Mouse (Mus musculus) midbrain, embryonic 11.5 days (tissue): ENCODE results near the gene Ptgs1. TPM values are rescaled to one million over a fixed set of nuclear protein-coding genes. Genes with fewer than 3 reads are reported as not detected.

Experiments
- ATAC-seq: fragments of 200-750 bp; cut with Nextera tagmentation; 2 replicates; pipeline ENCODE4 v1.8.0; 2017; ENCODE audit warnings: moderate TSS enrichment, moderate library complexity; ENCODE audit not compliant: low FRiP score
- DNase-seq: peaks from one replicate; pipeline ENCODE4 v3.0.0; 2015; ENCODE audit warnings: low spot score; ENCODE audit errors: missing footprints
- H3K27ac ChIP-seq: fragments of 300-500 bp; sonication (generic); 2 replicates; pipeline ENCODE4 v1.5.1; 2014; ENCODE audit warnings: low read depth, low read length
- H3K27me3 ChIP-seq: fragments of 300-500 bp; sonication (generic); 2 replicates; pipeline ENCODE4 v1.6.1; 2014; ENCODE audit warnings: mild to moderate bottlenecking, low read length, moderate library complexity, mixed read lengths; ENCODE audit not compliant: control insufficient read depth, insufficient read depth
- H3K36me3 ChIP-seq: fragments of 300-500 bp; sonication (generic); 2 replicates; pipeline ENCODE4 v1.6.1; 2014; ENCODE audit warnings: mild to moderate bottlenecking, low read length, moderate library complexity, mixed read lengths; ENCODE audit not compliant: control insufficient read depth, insufficient read depth
- H3K4me1 ChIP-seq: fragments of 300-500 bp; sonication (generic); 2 replicates; pipeline ENCODE4 v1.6.1; 2014; ENCODE audit warnings: low read length; ENCODE audit not compliant: control insufficient read depth, insufficient read depth
- H3K4me2 ChIP-seq: fragments of 300-500 bp; sonication (generic); 2 replicates; pipeline ENCODE4 v1.6.1; 2014; ENCODE audit warnings: mild to moderate bottlenecking, moderate library complexity
- H3K4me3 ChIP-seq: fragments of 300-500 bp; sonication (generic); 2 replicates; pipeline ENCODE4 v1.5.1; 2014; ENCODE audit warnings: low read depth, low read length
- H3K9ac ChIP-seq: fragments of 300-500 bp; sonication (generic); 2 replicates; pipeline ENCODE4 v1.6.1; 2014; ENCODE audit warnings: low read length
- H3K9me3 ChIP-seq: fragments of 300-500 bp; sonication (generic); 2 replicates; pipeline ENCODE4 v1.6.1; 2016; ENCODE audit warnings: low read length; ENCODE audit not compliant: control insufficient read depth
- WGBS: fragments of 180-500 bp; shearing (Covaris S2); extraction: QIAGEN DNeasy Blood & Tissue Kit; methylation state at CpG from one replicate; pipeline ENCODE4 v1.1.7; 2014; 5-methylcytosine and 5-hydroxymethylcytosine counted together
- polyA plus RNA-seq: library from polyadenylated mRNA; unstranded; fragments of >200 nt; fragmentation: Nextera tagmentation; extraction: Ambion mirVana; gene quantifications from 2 replicates; pipeline ENCODE4 v1.2.1, GENCODE M21; 2014

Gene Ptgs1
- polyA plus RNA-seq, 1 experiment from 2014 or later, result 4.2 TPM

DNA sequence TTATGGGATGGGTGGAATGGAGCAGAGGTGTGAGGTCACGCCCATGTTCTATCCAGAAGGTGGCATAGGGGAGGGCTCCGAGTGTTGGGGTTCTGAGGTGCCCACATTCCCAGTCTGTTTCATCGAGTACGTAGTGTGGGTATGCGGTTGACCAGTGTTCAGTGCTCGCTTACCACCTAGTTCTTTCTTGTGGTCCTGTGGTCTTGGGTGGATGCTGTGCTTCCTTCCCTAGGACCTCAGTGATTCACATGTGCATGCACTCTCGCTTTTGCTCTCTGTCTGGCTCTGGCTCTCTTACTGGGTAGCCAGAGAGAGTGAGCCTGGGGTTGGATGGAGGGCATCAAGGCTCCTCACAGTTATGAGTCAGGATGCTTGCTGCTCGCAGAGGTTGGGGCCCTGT lies 10.1 kb upstream of the Ptgs1 start:
- Histone ChIP-seq H3K4me3 (no peak overlapping the region), H3K4me2 (no peak overlapping the region), H3K9me3 (no peaks in the 10 kb centered on the region), H3K27me3 (no peaks in the 10 kb centered on the region), H3K36me3 (no peaks in the 10 kb centered on the region), H3K27ac (no peak overlapping the region), H3K4me1 (no peaks in the 10 kb centered on the region), H3K9ac (no peak overlapping the region)
- 88% methylated on average over 8 of the region's 8 CpGs for WGBS
- no peak for ATAC-seq
- no peak for DNase-seq

GRCm38 (mm10) chr2:36220891-36221290 lies 9.3 kb upstream of the Ptgs1 start:
- no peaks in the 10 kb centered on the region for H3K4me1 ChIP-seq
- no peaks in the 10 kb centered on the region for H3K27me3 ChIP-seq
- no peak overlapping the region for H3K4me3 ChIP-seq
- no peak overlapping the region for H3K27ac ChIP-seq
- no peaks in the 10 kb centered on the region for H3K36me3 ChIP-seq
- no peak overlapping the region for H3K9ac ChIP-seq
- DNase-seq (no peak), ATAC-seq (no peak)
- WGBS, result 81% methylated on average over 4 of the region's 4 CpGs
- H3K4me2 ChIP-seq, result no peak overlapping the region
- H3K9me3 ChIP-seq, result no peaks in the 10 kb centered on the region

DNA sequence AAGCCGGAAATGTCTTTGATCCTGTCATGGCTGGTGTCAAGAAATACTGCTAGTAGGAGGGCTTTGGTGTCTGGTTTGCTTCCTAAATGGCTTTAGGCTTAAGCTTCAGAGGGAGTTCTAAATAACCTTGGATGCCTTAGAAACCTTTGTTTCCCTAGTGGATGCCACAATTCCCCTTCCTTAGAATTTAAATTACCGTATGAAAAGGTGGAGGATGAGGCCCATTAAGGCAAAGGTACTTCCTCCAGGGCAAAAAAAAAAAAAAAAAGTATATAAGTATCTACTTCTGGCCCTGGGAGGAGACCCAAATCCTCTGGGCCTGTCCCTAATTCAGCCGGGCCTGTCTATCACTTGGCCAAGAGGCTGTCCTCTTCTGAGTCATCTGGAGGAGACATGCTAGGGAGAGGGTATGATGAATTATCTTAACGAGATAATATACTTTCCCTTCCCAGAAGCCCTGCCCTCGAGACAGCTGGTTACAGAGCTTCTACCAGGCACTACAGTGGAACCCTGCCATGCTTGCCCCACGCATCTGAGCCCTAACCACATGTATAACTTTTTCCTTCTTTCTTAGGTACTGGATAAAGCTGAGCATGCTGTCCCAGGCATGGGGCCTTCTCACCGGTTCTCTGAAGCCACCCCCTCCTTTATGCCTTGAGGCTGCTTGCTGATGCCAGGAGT lies 7.9 kb upstream of the Ptgs1 start:
- Histone ChIP-seq H3K4me1 (no peaks in the 10 kb centered on the region), H3K9me3 (no peaks in the 10 kb centered on the region)
- 73% methylated on average over 7 of the region's 7 CpGs for WGBS

DNA sequence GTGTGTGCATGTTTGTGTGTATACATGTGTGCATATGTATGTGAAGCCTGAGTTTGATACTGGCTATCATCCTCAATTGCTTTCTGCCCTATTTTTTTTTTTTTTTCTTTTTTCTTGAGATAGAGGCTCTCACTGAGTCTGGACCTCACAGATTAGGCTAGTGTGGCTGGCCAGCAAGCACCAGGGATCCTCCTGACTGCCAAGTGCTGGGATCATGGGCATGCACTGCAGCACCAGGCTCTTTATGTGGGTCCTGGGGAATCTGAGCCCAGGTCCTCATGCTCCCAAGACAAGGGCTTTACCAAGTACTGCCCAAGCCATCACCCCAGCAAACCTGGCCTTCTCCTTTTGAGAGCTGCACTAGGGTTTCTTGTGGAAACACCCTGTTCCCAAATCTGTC lies 6.8 kb upstream of the Ptgs1 start:
- Histone ChIP-seq H3K27ac (no peak overlapping the region), H3K27me3 (no peaks in the 10 kb centered on the region), H3K4me3 (no peak overlapping the region), H3K4me2 (no peak overlapping the region), H3K4me1 (no peaks in the 10 kb centered on the region), H3K36me3 (no peaks in the 10 kb centered on the region), H3K9me3 (no peaks in the 10 kb centered on the region), H3K9ac (no peak overlapping the region)
- DNase-seq (no peak), ATAC-seq (no peak)

More for the DNA sequence above, 7.9 kb upstream of the Ptgs1 start:
- Histone ChIP-seq H3K36me3 (no peaks in the 10 kb centered on the region), H3K9ac (no peak overlapping the region), H3K27me3 (no peaks in the 10 kb centered on the region), H3K4me3 (no peak overlapping the region), H3K27ac (no peak overlapping the region), H3K4me2 (no peak overlapping the region)
- ATAC-seq, result no peak
- no peak for DNase-seq

DNA sequence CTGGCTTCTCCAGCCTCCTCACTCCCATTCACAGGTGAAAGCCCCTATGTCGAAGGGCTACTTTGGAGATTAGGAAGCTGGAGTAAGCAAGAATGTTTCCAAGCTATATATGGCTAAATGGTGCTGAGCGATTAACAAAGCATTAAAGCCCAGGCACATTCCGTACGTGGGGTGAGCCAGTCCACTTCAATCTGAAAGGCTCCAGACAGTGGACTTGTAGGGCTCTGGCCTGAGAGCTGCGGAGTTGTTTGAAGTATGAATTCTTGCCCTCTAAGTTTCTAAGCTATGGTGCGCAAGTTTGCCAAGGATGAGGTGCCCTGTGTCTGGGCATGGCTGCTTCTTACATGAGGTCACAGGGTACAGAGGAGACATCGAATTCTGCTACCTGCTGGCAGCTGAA lies 6.1 kb upstream of the Ptgs1 start:
- H3K4me1 ChIP-seq, result no peaks in the 10 kb centered on the region
- no peaks in the 10 kb centered on the region for H3K27me3 ChIP-seq
- no peak overlapping the region for H3K9ac ChIP-seq
- H3K4me2 ChIP-seq, result no peak overlapping the region
- H3K4me3 ChIP-seq, result no peak overlapping the region
- no peaks in the 10 kb centered on the region for H3K36me3 ChIP-seq
- no peak for DNase-seq
- WGBS, result 86% methylated on average over 7 of the region's 7 CpGs
- H3K27ac ChIP-seq, result no peak overlapping the region
- no peaks in the 10 kb centered on the region for H3K9me3 ChIP-seq
- no peak for ATAC-seq

GRCm38 (mm10) chr2:36224599-36224998 lies 5.6 kb upstream of the Ptgs1 start:
- 39% methylated on average over 2 of the region's 2 CpGs for WGBS
- no peak overlapping the region for H3K4me3 ChIP-seq
- no peak for ATAC-seq

GRCm38 (mm10) chr2:36230967-36231366 lies 741 bp downstream of the Ptgs1 start:
- DNase-seq, result no peak

More at GRCm38 (mm10) chr2:36224599-36224998, 5.6 kb upstream of the Ptgs1 start:
- no peaks in the 10 kb centered on the region for H3K9me3 ChIP-seq
- no peaks in the 10 kb centered on the region for H3K4me1 ChIP-seq
- DNase-seq, result no peak
- no peaks in the 10 kb centered on the region for H3K36me3 ChIP-seq
- H3K27me3 ChIP-seq, result no peaks in the 10 kb centered on the region
- H3K4me2 ChIP-seq, result no peak overlapping the region
- H3K9ac ChIP-seq, result no peak overlapping the region
- H3K27ac ChIP-seq, result no peak overlapping the region

GRCm38 (mm10) chr2:36234526-36235368 lies 4.5 kb downstream of the Ptgs1 start:
- ATAC-seq (no peak), DNase-seq (no peak)
- Histone ChIP-seq H3K36me3 (no peaks in the 10 kb centered on the region), H3K4me3 (no peak overlapping the region), H3K4me2 (no peak overlapping the region), H3K27ac (no peak overlapping the region), H3K9me3 (peaks cover 3% of the 10 kb centered on the region), H3K4me1 (0 out of 2 replicates have a peak, but pooled peaks cover 2% of the 10 kb centered on the region), H3K27me3 (no peaks in the 10 kb centered on the region; the same call in 1 of the 2 replicates), H3K9ac (no peak overlapping the region)
- 67% methylated on average over 7 of the region's 7 CpGs for WGBS

More at GRCm38 (mm10) chr2:36230967-36231366, 741 bp downstream of the Ptgs1 start:
- H3K4me1 ChIP-seq, result 0 out of 2 replicates have a peak, but pooled peaks cover 2% of the 10 kb centered on the region
- peak overlapping the region; percentile 53 for H3K4me2 ChIP-seq
- H3K9me3 ChIP-seq, result no peaks in the 10 kb centered on the region
- ATAC-seq, result no peak
- H3K27ac ChIP-seq, result no peak overlapping the region
- WGBS, result 29% methylated on average over 10 of the region's 10 CpGs
- no peaks in the 10 kb centered on the region for H3K36me3 ChIP-seq
- no peaks in the 10 kb centered on the region; the same call in 1 of the 2 replicates for H3K27me3 ChIP-seq
- peak overlapping the region; percentile 54 for H3K9ac ChIP-seq
- peak overlapping the region; percentile 17 for H3K4me3 ChIP-seq

- no peaks in the 10 kb centered on the region for H3K4me1 ChIP-seq
- H3K27me3 ChIP-seq, result no peaks in the 10 kb centered on the region
- no peaks in the 10 kb centered on the region for H3K36me3 ChIP-seq
- no peak overlapping the region for H3K27ac ChIP-seq
- DNase-seq, result no peak
- no peak overlapping the region for H3K4me3 ChIP-seq
- 85% methylated on average over 4 of the region's 4 CpGs for WGBS
- H3K9me3 ChIP-seq, result peaks cover 3% of the 10 kb centered on the region
- H3K4me2 ChIP-seq, result no peak overlapping the region
- ATAC-seq, result no peak
- no peak overlapping the region for H3K9ac ChIP-seq
These were observed 5.7 kb downstream of the Ptgs1 start for GRCm38 (mm10) chr2:36235917-36236316.
